Mouse (Mus musculus) cortical plate, adult 2 months (tissue): Measurements from ENCODE around the gene Ptprc.

Experiments
- CTCF ChIP-seq: fragments of 200-500 bp; IDR thresholded peaks from 2 replicates; pipeline ENCODE4 v1.5.1; 2011; ENCODE audit warnings: mild to moderate bottlenecking, control low read depth, low read length; ENCODE audit not compliant: insufficient read depth; ENCODE audit errors: extremely low read depth
- POLR2A ChIP-seq: fragments of 200-500 bp; IDR thresholded peaks from 2 replicates; pipeline ENCODE4 v1.6.1; 2011; ENCODE audit warnings: mild to moderate bottlenecking, low read length, control low read depth; ENCODE audit not compliant: insufficient read depth; ENCODE audit errors: extremely low read depth

DNA sequence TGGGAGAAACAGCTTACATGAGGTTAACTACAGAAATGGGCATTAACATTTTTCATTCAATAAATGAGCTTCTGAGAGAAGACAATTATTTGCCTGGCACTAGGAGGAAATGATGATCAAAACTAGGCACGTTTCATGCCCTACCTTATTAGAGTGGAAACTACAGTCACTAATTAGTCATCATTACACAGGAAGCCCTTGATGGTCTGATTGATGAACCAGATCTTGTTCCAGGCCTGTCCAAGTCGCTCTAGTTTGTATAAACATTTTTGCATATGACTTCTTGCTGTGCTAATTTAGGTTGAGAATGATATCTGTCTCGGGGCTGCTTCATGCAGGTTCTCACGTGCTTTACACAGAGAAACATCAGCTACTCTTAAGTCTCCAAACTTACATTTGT is 10.4 kb upstream of the Ptprc start:
- no peak for TF ChIP-seq CTCF
- no peak for TF ChIP-seq POLR2A
